Mouse (Mus musculus): Measurements from ENCODE around the gene Mrpl16. TPM values are rescaled to one million over a fixed set of nuclear protein-coding genes. Genes with fewer than 3 reads are reported as not detected.

Gene Mrpl16
- polyA plus RNA-seq, 1 experiment: 42.4 TPM

- Histone ChIP-seq H3K4me1 (ENCODE audit: control insufficient read depth, insufficient read depth, low read length) (no peaks in the 10 kb centered on the region), H3K36me3 (ENCODE audit: control insufficient read depth, insufficient read depth, low read length) (no peaks in the 10 kb centered on the region), H3K4me3 (ENCODE audit: insufficient read depth, low read depth, low read length) (no peak overlapping the region), H3K27me3 (replicated peaks; ENCODE audit: control insufficient read depth, insufficient read depth, low read length) (no peaks in the 10 kb centered on the region; the same call in 1 of the 2 replicates), H3K27ac (ENCODE audit: insufficient read depth, low read depth, low read length) (no peak overlapping the region)
- TF ChIP-seq CTCF (conservative IDR thresholded peaks at IDR 0.05; ENCODE audit: insufficient read depth, insufficient read length, low read depth, low read length): no peak
- no peak for TF ChIP-seq POLR2A (IDR thresholded peaks at IDR 0.05; ENCODE audit: low read depth, low read length)
- DNase-seq: no peak
Observed at GRCm38 (mm10) chr19:11745680-11746079, 24.5 kb upstream of the Mrpl16 start.

- WGBS: 66% methylated on average over 2 of the region's 2 CpGs
- Histone ChIP-seq H3K4me1 (ENCODE audit: control insufficient read depth, insufficient read depth, low read length) (no peaks in the 10 kb centered on the region), H3K27ac (ENCODE audit: insufficient read depth, low read depth, low read length) (no peak within 1 kb of the TSS), H3K4me3 (ENCODE audit: insufficient read depth, low read depth, low read length) (no peak within 1 kb of the TSS), H3K36me3 (ENCODE audit: control insufficient read depth, insufficient read depth, low read length) (no peaks in the 10 kb centered on the region), H3K27me3 (replicated peaks; ENCODE audit: control insufficient read depth, insufficient read depth, low read length) (no peaks in the 10 kb centered on the region; the same call in 1 of the 2 replicates)
- DNase-seq: no peak
- TF ChIP-seq CTCF (conservative IDR thresholded peaks at IDR 0.05; ENCODE audit: insufficient read depth, insufficient read length, low read depth, low read length): no peak
- no peak for TF ChIP-seq POLR2A (IDR thresholded peaks at IDR 0.05; ENCODE audit: low read depth, low read length)
Observed at GRCm38 (mm10) chr19:11747298-11747697, 22.9 kb upstream of the Mrpl16 start, which contains the start of gene Gif. TSS of gene Gif (plus strand) at chr19:11747554.

DNA sequence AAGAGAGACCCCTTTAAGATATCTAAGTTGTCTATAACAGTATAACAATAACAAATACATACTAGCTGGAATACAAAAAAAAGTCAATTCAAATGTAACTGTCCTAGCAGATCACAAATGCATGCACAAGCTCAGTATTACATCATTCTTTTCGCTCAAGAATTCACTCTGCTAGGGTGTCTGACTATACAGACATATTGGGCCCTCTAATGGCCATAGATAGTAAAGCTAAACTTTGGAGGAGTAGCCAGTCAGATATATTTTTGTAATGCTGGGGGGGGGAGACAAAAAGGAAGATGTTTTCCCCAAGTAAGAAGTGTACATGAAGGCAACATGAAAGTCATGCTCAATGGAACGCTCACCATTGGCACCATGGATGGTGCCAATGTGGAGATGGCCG is 5.1 kb upstream of the Mrpl16 start:
- Histone ChIP-seq H3K36me3 (ENCODE audit: control insufficient read depth, insufficient read depth, low read length) (no peaks in the 10 kb centered on the region), H3K27me3 (replicated peaks; ENCODE audit: control insufficient read depth, insufficient read depth, low read length) (no peaks in the 10 kb centered on the region), H3K27ac (ENCODE audit: insufficient read depth, low read depth, low read length) (no peak overlapping the region), H3K4me3 (ENCODE audit: insufficient read depth, low read depth, low read length) (no peak overlapping the region), H3K4me1 (ENCODE audit: control insufficient read depth, insufficient read depth, low read length) (no peaks in the 10 kb centered on the region)
- DNase-seq: no peak
- TF ChIP-seq CTCF (conservative IDR thresholded peaks at IDR 0.05; ENCODE audit: insufficient read depth, insufficient read length, low read depth, low read length): no peak
- TF ChIP-seq POLR2A (IDR thresholded peaks at IDR 0.05; ENCODE audit: low read depth, low read length): no peak
- 83% methylated on average over 3 of the region's 3 CpGs for WGBS

- H3K27me3 ChIP-seq (replicated peaks; ENCODE audit: control insufficient read depth, insufficient read depth, low read length): no peaks in the 10 kb centered on the region
- H3K36me3 ChIP-seq (ENCODE audit: control insufficient read depth, insufficient read depth, low read length): no peaks in the 10 kb centered on the region
- DNase-seq: no peak
- H3K4me1 ChIP-seq (ENCODE audit: control insufficient read depth, insufficient read depth, low read length): peaks cover 7% of the 10 kb centered on the region; the same call in 1 of the 2 replicates
- no peak overlapping the region for H3K4me3 ChIP-seq (ENCODE audit: insufficient read depth, low read depth, low read length)
- WGBS: 62% methylated on average over 4 of the region's 4 CpGs
- no peak for TF ChIP-seq CTCF (conservative IDR thresholded peaks at IDR 0.05; ENCODE audit: insufficient read depth, insufficient read length, low read depth, low read length)
- TF ChIP-seq POLR2A (IDR thresholded peaks at IDR 0.05; ENCODE audit: low read depth, low read length): no peak
- no peak overlapping the region for H3K27ac ChIP-seq (ENCODE audit: insufficient read depth, low read depth, low read length)
Observed at GRCm38 (mm10) chr19:11766413-11766812, 3.8 kb upstream of the Mrpl16 start.

DNA sequence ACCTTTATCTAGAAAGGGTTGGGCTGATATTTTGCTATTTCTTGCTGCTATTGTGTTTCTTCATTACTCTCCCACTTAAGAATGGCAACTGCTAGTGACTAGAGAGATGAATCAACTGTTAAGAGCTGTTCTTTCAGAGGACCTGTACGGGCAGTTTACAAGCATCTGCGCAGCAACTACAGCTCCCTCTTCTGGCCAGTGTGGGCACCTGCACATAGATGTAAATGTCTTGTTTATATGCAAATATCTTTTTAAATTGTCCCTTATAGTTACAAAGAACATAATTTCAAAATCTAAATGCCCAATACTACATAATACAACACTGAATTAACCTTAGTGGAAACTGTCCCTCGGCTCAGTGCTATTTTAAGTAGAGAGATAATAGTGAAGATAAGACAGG is 2.0 kb upstream of the Mrpl16 start:
- H3K27ac ChIP-seq (ENCODE audit: insufficient read depth, low read depth, low read length): no peak overlapping the region
- H3K36me3 ChIP-seq (ENCODE audit: control insufficient read depth, insufficient read depth, low read length): no peaks in the 10 kb centered on the region
- 7% methylated on average over 3 of the region's 3 CpGs for WGBS
- peaks cover 7% of the 10 kb centered on the region; the same call in 1 of the 2 replicates for H3K4me1 ChIP-seq (ENCODE audit: control insufficient read depth, insufficient read depth, low read length)
- no peaks in the 10 kb centered on the region for H3K27me3 ChIP-seq (replicated peaks; ENCODE audit: control insufficient read depth, insufficient read depth, low read length)
- no peak overlapping the region for H3K4me3 ChIP-seq (ENCODE audit: insufficient read depth, low read depth, low read length)
- TF ChIP-seq CTCF (conservative IDR thresholded peaks at IDR 0.05; ENCODE audit: insufficient read depth, insufficient read length, low read depth, low read length) (peak; percentile 74), POLR2A (IDR thresholded peaks at IDR 0.05; ENCODE audit: low read depth, low read length) (no peak)
- peak; percentile 37 for DNase-seq

DNA sequence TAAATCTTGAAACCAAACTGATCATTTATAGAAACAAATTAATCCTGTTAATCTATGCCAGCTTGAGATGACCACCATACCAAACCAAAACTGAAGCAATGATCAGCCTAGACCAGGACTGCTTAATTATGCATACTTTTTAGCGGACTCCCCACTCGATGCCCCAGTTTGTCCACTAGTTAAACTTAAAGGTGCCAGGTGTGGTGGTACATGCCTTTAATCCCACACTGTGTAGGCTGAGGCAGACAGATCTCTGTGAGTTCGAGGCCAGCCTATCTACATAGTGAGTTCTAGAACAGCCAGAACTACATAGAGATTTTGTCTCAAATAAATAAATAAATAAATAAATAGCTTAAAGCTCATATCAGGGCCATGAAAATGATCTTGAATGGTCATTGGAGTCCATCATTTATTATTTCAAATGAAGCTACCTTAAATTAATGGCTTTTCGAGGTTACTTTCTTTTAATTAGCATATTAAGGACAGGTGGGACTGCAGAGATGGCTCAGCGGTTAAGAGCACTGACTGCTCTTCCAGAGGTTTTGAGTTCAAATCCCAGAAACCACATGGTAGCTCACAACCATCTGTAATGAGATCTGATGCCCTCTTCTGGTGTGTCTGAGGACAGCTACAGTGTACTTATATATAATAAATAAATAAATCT is 802 bp upstream of the Mrpl16 start:
- Histone ChIP-seq H3K4me3 (ENCODE audit: insufficient read depth, low read depth, low read length) (no peak overlapping the region), H3K27ac (ENCODE audit: insufficient read depth, low read depth, low read length) (no peak overlapping the region), H3K27me3 (replicated peaks; ENCODE audit: control insufficient read depth, insufficient read depth, low read length) (no peaks in the 10 kb centered on the region), H3K4me1 (ENCODE audit: control insufficient read depth, insufficient read depth, low read length) (peaks cover 7% of the 10 kb centered on the region; the same call in 1 of the 2 replicates), H3K36me3 (ENCODE audit: control insufficient read depth, insufficient read depth, low read length) (no peaks in the 10 kb centered on the region)
- no peak for DNase-seq
- WGBS: 86% methylated on average over 5 of the region's 5 CpGs
- TF ChIP-seq CTCF (conservative IDR thresholded peaks at IDR 0.05; ENCODE audit: insufficient read depth, insufficient read length, low read depth, low read length) (no peak), POLR2A (IDR thresholded peaks at IDR 0.05; ENCODE audit: low read depth, low read length) (no peak)

DNA sequence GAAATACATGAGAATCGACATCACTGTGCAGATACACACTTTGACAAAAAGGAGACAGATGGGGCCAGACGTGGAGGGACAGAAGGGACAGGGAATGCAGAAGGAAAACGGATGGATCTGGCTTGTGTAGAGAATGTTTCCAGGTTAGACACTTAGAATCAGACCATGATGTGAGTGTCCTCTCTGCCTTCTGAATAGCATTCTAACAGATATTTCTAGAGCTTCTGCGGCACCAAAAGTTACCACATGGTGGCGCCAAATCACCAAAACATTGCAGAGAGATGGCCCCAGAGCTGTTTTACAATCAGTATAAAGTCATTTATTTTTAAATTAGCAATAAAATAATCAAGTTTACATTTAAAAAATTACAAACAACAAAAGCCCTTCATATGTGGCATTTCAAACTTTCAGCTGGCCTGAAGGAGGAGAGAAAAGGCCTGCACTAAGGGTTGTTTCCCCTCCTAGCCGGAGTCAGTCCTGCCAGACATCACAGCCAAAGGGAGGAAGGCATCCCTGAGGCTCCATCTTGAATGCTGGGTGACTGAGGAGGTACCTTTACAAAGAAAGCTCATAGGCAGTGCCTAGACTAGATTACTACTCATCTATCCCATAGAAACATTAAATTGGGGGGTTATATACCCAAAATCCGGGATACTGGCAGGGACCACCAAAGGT is 7.1 kb downstream of the Mrpl16 start:
- no peaks in the 10 kb centered on the region for H3K27me3 ChIP-seq (replicated peaks; ENCODE audit: control insufficient read depth, insufficient read depth, low read length)
- 62% methylated on average over 7 of the region's 7 CpGs for WGBS
- TF ChIP-seq POLR2A (IDR thresholded peaks at IDR 0.05; ENCODE audit: low read depth, low read length): no peak
- TF ChIP-seq CTCF (conservative IDR thresholded peaks at IDR 0.05; ENCODE audit: insufficient read depth, insufficient read length, low read depth, low read length): peak; percentile 58
- no peak overlapping the region for H3K27ac ChIP-seq (ENCODE audit: insufficient read depth, low read depth, low read length)
- peak; percentile 68 for DNase-seq
- peaks cover 4% of the 10 kb centered on the region for H3K36me3 ChIP-seq (ENCODE audit: control insufficient read depth, insufficient read depth, low read length)
- no peaks in the 10 kb centered on the region for H3K4me1 ChIP-seq (ENCODE audit: control insufficient read depth, insufficient read depth, low read length)
- no peak overlapping the region for H3K4me3 ChIP-seq (ENCODE audit: insufficient read depth, low read depth, low read length)
